Mouse (Mus musculus): ENCODE data around the gene Kcnmb2. TPM values are rescaled to one million over a fixed set of nuclear protein-coding genes. Genes with fewer than 3 reads are reported as not detected.

Kcnmb2 gene
- polyA plus RNA-seq (2017; shearing (Covaris generic)): under 1 TPM in 1 of 2 experiments, not detected in 1; 0.34 TPM

DNA sequence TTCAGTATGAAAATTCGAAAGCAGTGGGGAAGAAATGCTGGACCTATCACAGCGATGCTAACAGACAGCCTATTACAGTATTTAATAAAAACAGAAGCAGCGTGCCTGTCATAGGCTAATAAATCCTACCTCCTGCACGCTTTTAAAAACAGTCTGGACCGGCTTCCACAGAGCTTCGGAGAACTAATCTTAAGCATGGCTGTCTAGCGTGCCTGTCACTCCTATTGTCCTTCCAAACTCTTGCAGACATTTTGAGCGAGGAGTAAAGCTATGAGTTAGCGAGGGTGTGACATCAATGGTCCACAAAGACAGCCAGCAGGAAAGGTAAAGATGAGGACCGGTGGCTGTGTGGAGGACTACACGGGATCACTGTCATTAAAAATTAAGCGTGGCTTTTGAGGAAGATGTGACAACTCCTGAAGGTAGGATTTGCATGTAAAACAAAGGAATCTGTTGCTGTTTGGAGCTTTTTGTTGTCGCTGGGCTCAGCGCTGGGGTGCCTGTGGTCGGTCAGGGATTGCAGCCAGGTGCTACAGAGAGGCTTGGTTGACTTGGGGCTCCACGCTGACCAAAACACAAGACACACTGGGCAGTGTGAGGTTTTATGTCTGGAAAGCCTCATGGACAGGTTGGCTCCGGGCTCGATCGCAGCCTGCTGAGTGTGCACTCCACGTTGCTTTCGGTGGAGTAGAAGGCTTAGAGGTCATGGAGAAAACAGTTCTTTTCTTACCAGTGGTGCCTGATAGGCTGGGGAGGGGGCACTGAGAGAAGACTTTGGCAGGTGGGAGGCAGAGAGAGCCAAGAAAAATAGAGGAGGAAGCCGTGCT is at the start of gene Kcnmb2:
Gene Kcnmb2, plus strand, starts transcription at position 4 of the 827 bp plus-strand sequence.

